Mouse (Mus musculus): ENCODE data around the gene Hal.

Gene Hal

GRCm38 (mm10) chr10:93488066-93488827, at the start of gene Hal:
TSS of gene Hal (plus strand) at chr10:93488768.
- peak; percentile 23 for DNase-seq

- no peak for DNase-seq
Measured at GRCm38 (mm10) chr10:93441501-93441900, 47.1 kb upstream of the Hal start.

DNA sequence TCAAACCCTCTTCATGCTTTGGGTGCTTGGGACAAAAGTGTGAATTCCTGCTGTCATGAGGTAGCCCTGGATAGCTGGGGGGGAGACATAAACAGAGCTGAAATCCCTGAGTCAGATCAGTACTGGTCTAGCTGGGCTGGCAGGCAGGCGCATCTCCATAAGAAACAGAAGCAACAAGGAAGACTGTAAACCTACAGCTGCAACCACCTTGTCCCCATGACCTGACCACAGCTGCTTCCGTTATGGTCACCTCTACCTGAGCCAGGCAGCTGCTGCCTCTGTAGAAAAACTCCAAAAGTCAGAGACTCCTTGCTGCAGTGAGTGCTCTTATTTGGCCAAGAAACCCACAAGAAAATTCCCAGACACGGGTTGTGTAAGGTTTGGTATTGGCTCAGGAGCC, 46.4 kb upstream of the Hal start:
- no peak for DNase-seq

DNA sequence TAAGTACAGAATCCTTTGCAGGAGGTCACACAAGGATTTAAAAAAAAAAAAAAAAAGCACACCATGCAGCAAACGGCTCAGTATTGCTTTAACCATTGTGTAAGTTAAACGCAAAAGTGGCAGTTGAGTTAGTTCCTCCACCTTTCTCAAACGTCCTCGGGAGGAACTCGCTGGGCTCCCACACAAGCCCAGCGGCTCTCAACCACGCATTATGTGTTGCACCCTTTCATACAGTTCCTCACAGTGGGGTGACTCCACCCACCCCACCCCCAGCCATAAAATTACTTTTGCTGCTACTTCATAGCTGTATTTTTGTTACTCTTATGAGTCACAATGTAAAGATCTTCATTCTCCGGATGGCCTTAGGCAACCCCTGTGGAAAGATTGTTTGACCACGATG, 44.2 kb upstream of the Hal start:
- no peak for DNase-seq

DNA sequence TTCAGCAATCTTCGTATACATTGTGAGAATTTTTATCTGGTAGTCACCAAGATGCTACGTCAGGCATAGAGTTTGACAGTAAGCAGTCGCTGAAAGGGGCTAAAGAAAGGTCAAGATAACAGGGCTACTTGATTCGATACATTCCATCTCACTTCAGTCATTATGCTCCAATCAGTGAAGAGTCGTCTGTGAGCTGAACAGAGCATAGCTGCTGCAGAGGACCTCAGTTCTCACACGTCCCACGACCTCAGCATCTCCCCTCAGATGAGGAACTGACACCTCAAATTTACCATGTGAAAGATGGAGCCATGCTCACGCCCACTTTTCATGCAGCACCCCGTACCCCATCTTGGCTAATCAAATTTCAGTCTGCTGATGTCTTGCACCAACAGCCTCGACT, 41.2 kb upstream of the Hal start:
- DNase-seq = no peak

DNA sequence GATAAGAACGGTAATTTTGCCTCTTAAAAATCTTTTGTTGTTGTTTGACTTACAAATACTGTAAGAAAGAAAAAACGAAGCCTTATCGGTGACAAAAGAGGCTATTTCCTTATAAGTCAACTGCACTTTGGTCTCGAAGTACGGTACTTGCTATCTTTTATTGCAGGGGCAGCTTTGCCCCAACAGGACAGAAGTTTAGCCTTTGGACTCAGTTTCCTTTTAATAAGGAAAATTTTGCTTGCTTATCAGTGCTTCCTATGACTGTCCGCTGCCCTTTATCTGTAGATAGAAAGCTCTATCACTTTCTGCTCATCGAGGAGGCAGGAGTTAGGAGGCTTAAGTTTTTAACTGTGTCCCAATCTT, 33.9 kb upstream of the Hal start:
- DNase-seq = no peak

- no peak for DNase-seq
Measured at GRCm38 (mm10) chr10:93460106-93460505, 28.5 kb upstream of the Hal start.

- DNase-seq = no peak
Measured at GRCm38 (mm10) chr10:93462692-93463382, 25.7 kb upstream of the Hal start.

DNA sequence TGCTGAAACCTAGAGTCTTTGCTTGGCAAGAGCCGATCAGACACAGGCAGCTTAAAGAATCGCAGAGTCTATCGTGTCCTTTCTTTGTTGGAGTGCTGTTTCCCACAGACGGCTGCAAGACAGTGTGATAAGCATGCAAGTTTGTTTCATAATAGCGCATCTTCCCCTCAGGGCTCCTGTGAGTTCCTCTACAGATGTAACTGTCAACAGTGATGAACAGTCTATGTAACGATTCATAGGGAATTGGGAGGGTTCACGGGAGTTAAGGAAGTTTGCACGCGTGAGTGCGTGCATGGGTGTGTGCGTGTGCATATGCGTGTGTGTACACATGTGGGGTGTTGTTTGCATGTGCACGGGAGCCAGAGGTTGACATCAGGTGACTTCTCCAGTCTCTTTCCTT, 25.0 kb upstream of the Hal start:
- no peak for DNase-seq

GRCm38 (mm10) chr10:93467259-93467658, 21.3 kb upstream of the Hal start:
- DNase-seq = no peak

DNA sequence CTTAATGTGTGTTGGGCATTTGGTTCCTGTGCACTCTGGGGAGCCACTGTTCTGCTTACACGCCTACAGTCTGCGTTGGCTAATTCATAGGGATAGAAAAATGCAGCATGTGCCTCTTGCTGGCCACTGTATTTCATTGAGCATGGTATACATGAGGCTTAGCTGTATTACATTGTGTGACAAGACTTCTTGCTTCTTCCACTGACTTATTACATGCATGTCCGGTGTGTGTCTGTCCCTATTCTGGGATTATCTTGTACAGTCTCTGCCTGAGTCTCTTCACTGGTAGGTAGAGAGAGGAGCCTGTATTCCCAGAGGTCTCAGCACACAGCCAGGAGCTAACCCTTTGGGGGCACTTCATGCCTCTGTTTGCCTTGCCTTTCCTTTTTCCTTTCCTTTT, 20.8 kb upstream of the Hal start:
- no peak for DNase-seq

GRCm38 (mm10) chr10:93471415-93471814, 17.2 kb upstream of the Hal start:
- DNase-seq = peak; percentile 93

GRCm38 (mm10) chr10:93484511-93484910, 4.1 kb upstream of the Hal start:
- no peak for DNase-seq

- peak; percentile 56 for DNase-seq
Measured at GRCm38 (mm10) chr10:93485055-93485691, 3.4 kb upstream of the Hal start.

DNA sequence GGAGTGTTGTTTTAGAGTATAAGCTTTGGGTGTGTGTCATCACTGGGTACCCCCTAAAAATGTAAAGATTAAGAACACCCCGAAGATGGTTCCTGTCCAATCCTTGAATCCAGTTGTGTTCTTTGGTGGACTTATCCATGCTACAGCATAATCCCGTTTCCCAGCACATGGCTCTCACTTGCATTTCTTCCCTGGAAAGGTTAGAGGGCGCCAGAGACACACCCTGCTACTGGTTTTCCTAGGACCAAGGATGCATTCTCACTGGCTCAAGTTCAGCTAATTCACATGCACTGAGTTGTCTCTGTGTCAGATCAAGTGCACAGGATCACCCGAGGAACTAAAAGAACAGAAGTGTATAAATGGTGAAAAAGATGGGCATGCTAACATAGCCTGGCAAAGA, 1.9 kb upstream of the Hal start:
- peak; percentile 54 for DNase-seq

DNA sequence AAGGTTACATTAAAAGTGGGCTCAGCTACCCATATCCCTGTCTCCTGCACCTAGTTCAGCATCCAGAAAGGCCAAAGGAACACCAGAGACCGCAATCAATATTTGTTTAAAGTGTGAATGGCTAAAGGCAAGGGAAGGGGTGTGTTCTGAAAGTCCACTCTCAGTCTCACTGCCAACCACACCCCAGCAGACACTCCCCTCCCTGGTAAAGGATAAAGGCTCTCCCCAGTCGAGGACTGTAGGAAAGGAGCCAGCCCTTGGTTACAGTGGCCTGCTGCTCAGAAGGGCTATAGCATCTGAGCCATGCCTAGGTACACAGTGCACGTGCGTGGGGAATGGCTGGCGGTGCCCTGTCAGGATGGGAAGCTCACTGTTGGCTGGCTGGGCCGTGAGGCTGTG, 259 bp downstream of the Hal start:
- DNase-seq = no peak

DNA sequence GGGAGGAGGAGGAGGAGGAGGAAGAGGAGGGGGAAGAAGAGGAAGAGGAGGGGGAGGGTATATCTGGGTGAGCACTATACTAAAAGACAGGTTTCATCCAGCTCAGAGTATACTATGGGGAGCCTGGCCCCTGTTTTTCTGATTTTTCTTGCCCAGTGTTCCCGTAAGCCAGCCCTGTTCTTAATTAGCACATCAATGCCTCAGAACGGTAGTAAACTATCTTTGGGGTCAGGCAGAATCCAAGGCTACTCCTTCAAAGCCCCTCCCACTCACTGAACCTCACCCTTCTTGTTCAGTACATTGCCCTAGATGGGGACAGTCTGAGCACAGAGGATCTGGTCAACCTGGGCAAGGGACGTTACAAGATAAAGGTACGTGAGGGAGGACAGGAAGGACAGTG, 1.9 kb downstream of the Hal start:
- no peak for DNase-seq

- no peak for DNase-seq
Measured at GRCm38 (mm10) chr10:93500864-93501263, 12.3 kb downstream of the Hal start.

DNA sequence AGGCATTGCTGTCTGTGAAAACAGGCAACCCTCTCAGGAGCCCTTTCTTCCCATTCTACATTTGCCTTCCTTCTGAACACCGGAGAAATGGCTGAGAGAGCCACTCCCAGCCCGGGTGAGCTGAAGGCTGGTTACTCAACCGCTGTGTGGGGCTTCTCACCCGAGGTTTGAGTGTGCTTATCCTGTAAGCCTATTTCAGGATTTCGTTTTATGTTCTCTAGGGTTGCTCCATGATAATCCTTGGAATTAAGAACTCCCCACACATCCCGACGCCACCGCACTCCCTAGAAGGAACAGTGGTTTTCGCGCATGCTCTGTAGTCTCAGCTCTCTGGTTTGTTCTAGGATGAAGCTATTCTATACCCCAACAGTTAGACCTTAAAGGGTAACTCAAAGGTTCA, 12.8 kb downstream of the Hal start:
- no peak for DNase-seq

DNA sequence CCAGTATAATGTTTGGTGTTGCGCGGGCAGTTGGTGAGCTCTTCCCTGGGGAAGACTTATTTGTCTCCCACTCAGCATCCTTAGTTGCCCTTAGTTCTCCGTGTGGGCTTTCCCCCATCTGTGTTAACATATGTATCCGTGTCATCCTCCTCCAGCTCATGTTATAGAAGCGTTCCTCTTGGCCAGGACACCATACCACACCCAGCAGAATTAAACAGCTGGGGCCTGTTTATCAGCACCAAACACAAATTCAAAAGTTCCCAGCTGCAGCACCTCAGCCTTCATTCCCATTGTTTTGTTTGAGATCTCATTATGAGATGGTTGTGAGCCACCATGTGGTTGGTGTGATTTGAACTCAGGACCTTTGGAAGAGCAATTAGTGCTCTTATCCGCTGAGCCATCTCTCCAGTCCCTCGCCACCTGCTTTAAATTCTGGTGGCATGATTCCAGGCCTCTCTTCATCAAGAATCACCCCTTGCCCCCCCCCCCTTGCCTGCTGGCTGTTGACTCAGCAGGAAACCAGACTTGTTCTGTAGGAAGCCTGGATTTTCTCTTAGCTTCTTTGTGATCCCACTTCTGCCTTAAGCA, 19.9 kb downstream of the Hal start:
- DNase-seq = no peak

DNA sequence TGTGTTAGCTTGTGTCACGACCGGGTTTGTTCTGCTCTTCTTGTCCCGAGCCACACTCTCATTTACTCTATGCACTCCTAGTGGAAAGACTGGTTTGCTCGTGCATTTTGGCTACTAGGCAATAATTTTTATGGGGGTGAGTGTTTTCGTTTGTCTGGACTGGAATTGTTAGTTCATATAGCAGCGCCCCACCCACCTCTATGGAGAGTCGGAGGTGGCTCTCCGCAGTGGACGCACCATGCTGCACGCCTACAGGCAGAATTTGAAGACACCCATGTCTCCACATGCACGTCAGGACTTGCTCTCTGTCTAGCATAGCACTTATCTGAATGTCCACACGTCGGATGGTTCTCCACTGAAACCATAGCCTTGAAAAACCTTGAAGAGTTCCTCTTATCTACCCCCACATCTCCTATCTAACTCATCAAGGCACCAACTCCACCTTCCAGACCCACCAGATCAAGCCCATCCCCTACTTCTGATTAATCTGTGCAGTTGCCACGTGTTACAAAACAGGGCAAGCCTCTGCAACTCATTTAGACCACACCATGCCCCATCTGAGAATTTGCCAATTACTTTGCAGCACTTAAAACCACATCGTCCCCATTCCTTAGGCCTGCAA, 21.1 kb downstream of the Hal start:
- no peak for DNase-seq

- DNase-seq = no peak
Measured at GRCm38 (mm10) chr10:93515419-93515818, 26.9 kb downstream of the Hal start.

GRCm38 (mm10) chr10:93515927-93516326, 27.4 kb downstream of the Hal start:
- no peak for DNase-seq
